Mouse (Mus musculus) stomach, embryonic 14.5 days (tissue): Measurements from ENCODE around the gene Zfp963. TPM values are rescaled to one million over a fixed set of nuclear protein-coding genes. Genes with fewer than 3 reads are reported as not detected.

Source experiments
- ATAC-seq: fragments of 200-750 bp; cut with Nextera tagmentation; 2 replicates; pipeline ENCODE4 v1.8.0; 2017; ENCODE audit warnings: low read depth, moderate TSS enrichment; ENCODE audit not compliant: insufficient number of reproducible peaks, insufficient read depth, low FRiP score
- H3K27ac ChIP-seq: fragments of 300-500 bp; sonication (generic); 2 replicates; pipeline ENCODE4 v1.5.1; 2014; ENCODE audit warnings: mild to moderate bottlenecking, low read length, moderate library complexity, mixed read lengths
- H3K27me3 ChIP-seq: fragments of 300-500 bp; sonication (generic); 2 replicates; pipeline ENCODE4 v1.6.1; 2014; ENCODE audit warnings: low read length, control low read depth, mixed read lengths; ENCODE audit not compliant: control insufficient read depth, insufficient read depth
- H3K36me3 ChIP-seq: fragments of 300-500 bp; sonication (generic); 2 replicates; pipeline ENCODE4 v1.6.1; 2014; ENCODE audit warnings: mild to moderate bottlenecking, control low read depth, low read length, moderate library complexity, mixed read lengths; ENCODE audit not compliant: control insufficient read depth, insufficient read depth
- H3K4me1 ChIP-seq: fragments of 300-500 bp; sonication (generic); 2 replicates; pipeline ENCODE4 v1.6.1; 2014; ENCODE audit warnings: low read length, control low read depth, mixed read lengths; ENCODE audit not compliant: control insufficient read depth, insufficient read depth
- H3K4me2 ChIP-seq: fragments of 300-500 bp; sonication (generic); replicated peaks from 2 replicates; pipeline ENCODE4 v1.6.1; 2014; ENCODE audit warnings: low read depth, low read length, control low read depth
- H3K4me3 ChIP-seq: fragments of 300-500 bp; sonication (generic); 2 replicates; pipeline ENCODE4 v1.5.1; 2014; ENCODE audit warnings: low read depth, low read length, control low read depth
- H3K9ac ChIP-seq: fragments of 300-500 bp; sonication (generic); replicated peaks from 2 replicates; pipeline ENCODE4 v1.6.1; 2014; ENCODE audit warnings: low read depth, mild to moderate bottlenecking, control low read depth, low read length, moderate library complexity, mixed read lengths
- H3K9me3 ChIP-seq: fragments of 300-500 bp; sonication (generic); 2 replicates; pipeline ENCODE4 v1.6.1; 2016; ENCODE audit warnings: low read depth, low read length, control low read depth; ENCODE audit not compliant: control insufficient read depth
- WGBS: fragments of 180-500 bp; shearing (Covaris S2); extraction: QIAGEN DNeasy Blood & Tissue Kit; methylation state at CpG from one replicate; pipeline ENCODE4 v1.1.7; 2014; 5-methylcytosine and 5-hydroxymethylcytosine counted together
- polyA plus RNA-seq: library from polyadenylated mRNA; unstranded; fragments of >200 nt; fragmentation: Nextera tagmentation; extraction: Ambion mirVana; gene quantifications from 2 replicates; pipeline ENCODE4 v1.2.1, GENCODE M21; 2014

The Zfp963 gene
- polyA plus RNA-seq = 6.1 and 6.3 TPM in 2 replicates

DNA sequence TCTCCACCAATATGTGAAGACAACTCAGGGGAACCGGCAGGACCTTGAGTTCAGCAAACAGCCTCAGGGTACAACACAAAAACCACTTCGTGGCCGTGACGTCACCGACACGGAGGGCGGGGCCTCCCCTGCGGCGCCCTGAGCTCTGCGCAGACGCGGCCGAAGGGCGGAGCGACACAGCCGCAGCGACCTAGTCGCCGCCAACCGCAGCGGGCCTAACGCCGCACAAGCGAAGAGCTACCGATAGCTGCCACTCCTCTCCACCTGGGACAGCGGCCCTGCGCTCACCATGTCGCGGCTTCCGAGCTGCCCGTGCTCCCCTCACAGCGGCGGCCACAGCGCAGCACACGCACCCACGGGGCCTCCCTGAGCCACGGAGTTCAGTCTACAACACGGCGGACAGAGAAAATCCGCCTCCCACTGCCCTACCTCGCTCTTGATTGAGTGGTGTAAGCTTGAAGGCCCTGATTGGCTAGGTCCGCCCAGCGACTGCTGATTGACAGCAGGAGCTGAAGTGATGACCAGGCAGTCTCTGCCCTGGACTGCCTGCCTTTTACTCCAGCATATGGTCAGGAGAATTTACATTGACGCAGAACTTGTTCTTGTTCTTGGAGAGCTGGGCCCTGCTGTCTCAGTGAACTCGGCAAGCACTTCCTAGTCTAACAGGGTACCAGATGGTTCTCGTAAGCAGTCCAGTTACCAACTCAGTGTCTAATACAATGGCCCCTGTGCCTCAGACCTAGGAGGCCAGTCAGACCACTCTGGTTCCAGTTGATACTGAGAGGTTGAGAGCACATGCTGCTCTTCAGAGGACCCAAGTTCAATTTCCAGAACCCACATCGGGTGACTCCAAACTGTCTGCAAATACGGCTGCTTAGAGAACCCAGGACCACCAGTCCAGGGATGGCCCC lies at the start of gene Zfp963:
TSS of gene Zfp963 (minus strand) at position 427 of the 911 bp plus-strand sequence.
- Histone ChIP-seq H3K9ac (peak within 1 kb of the TSS; percentile 75), H3K4me2 (peak within 1 kb of the TSS; percentile 43), H3K36me3 (0 out of 2 replicates have a peak, but pooled peaks cover 3% of the 10 kb centered on the region), H3K27me3 (no peaks in the 10 kb centered on the region), H3K27ac (peak within 1 kb of the TSS; percentile 93), H3K9me3 (no peaks in the 10 kb centered on the region), H3K4me3 (peak within 1 kb of the TSS; percentile 62), H3K4me1 (peaks cover 8% of the 10 kb centered on the region; the same call in 1 of the 2 replicates)
- ATAC-seq = peak; percentile 99
- WGBS = 2% methylated on average over 48 of the region's 48 CpGs

DNA sequence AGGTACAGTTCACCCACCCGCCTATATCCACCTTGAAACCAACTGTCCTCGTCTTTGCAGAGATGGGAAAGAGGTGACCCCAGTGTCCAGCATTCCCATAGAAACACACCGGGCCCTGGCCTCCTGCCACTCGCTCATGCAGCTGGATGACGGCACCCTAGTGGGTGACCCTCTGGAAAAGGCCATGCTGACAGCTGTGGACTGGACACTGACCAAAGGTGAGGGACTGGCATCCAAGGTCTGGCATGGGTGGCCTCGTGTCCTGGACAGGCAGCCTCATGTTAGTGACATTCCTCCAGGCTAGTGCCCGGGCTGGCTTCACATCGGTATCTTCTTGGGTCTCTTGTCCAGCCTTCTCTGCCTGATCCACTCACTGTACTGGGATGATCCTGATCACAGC lies 49.5 kb upstream of the Zfp963 start:
- no peak overlapping the region for H3K9ac ChIP-seq
- H3K4me3 ChIP-seq = no peak overlapping the region
- peaks cover 90% of the 10 kb centered on the region for H3K36me3 ChIP-seq
- H3K4me1 ChIP-seq = no peaks in the 10 kb centered on the region
- H3K27ac ChIP-seq = no peak overlapping the region
- H3K9me3 ChIP-seq = no peaks in the 10 kb centered on the region
- no peak for ATAC-seq
- no peaks in the 10 kb centered on the region for H3K27me3 ChIP-seq
- no peak overlapping the region for H3K4me2 ChIP-seq
- WGBS = 93% methylated on average over 8 of the region's 8 CpGs

DNA sequence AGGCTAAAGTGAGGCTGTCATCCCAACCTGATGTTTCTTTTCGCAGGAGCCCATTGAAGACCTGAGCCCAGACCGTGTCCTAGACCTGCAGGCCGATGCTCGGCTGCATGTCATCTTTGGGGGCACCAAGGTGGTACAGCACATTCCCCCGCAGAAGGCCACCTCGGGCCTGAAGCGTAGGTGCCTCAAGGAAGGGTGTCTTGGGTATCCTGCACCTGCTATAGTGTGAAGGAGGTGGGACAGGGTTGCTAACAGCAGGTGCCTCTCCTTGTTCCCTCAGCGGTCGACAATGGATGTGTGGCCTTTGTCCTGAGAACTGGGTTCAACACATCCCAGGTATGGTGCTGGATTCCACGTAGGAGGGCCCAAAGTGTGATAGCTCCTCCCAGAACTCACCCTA lies 47.9 kb upstream of the Zfp963 start:
- Histone ChIP-seq H3K4me1 (peaks cover 1% of the 10 kb centered on the region), H3K4me3 (no peak overlapping the region), H3K4me2 (no peak overlapping the region), H3K27me3 (no peaks in the 10 kb centered on the region), H3K27ac (no peak overlapping the region), H3K36me3 (peaks cover 81% of the 10 kb centered on the region), H3K9me3 (no peaks in the 10 kb centered on the region), H3K9ac (no peak overlapping the region)
- 92% methylated on average over 10 of the region's 10 CpGs for WGBS
- ATAC-seq = no peak

DNA sequence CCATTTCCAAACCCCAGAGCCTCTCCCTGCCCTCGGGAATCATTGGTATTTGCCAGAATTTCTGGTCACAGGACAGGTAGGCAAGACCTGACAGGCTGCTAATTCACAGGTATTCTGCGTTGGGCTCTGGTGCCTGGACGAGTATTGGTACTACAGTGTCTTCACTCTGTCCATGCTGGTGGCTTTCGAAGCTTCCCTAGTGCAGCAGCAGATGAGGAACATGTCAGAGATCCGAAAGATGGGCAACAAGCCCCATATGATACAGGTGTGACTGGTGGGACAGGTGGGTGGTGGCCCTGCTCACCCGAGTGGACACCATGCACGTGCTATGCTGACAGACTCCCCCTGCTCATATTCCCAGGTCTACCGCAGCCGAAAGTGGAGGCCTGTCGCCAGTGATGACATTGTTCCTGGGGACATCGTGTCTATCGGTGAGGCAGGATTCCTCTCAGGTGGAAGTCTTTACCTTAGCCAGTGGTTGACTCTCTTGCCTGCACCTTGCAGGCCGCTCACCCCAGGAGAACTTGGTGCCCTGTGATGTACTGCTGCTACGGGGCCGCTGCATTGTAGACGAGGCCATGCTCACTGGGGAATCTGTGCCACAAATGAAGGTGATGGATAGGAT lies 47.1 kb upstream of the Zfp963 start:
- H3K9me3 ChIP-seq = no peaks in the 10 kb centered on the region
- no peak overlapping the region for H3K27ac ChIP-seq
- peaks cover 10% of the 10 kb centered on the region for H3K4me1 ChIP-seq
- 97% methylated on average over 16 of the region's 16 CpGs for WGBS
- peaks cover 72% of the 10 kb centered on the region for H3K36me3 ChIP-seq
- H3K4me2 ChIP-seq = no peak overlapping the region
- no peak for ATAC-seq
- H3K9ac ChIP-seq = no peak overlapping the region
- H3K27me3 ChIP-seq = no peaks in the 10 kb centered on the region
- no peak overlapping the region for H3K4me3 ChIP-seq

DNA sequence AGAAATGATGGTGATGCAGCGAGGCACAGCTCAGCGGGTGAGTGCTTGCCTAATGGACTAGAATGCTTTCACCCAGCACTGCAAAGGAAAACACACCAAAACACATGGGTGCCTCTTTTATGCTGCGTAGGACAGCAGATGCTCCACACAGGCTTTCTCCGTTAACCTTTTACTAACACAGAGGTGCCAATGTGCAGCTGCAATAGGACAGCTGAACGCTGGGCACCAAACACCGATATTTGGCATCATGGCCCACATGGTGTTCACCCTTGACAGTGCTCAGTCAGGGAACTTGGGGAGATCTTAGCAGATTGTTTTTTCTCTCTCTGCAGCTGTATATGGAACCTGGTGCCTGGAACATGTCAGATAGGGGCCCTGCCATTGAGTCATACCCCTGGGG lies 45.1 kb upstream of the Zfp963 start:
- H3K36me3 ChIP-seq = peaks cover 56% of the 10 kb centered on the region
- no peaks in the 10 kb centered on the region for H3K9me3 ChIP-seq
- ATAC-seq = no peak
- H3K4me2 ChIP-seq = no peak overlapping the region
- no peak overlapping the region for H3K27ac ChIP-seq
- no peak overlapping the region for H3K4me3 ChIP-seq
- peaks cover 10% of the 10 kb centered on the region for H3K4me1 ChIP-seq
- 93% methylated on average over 6 of the region's 6 CpGs for WGBS
- no peaks in the 10 kb centered on the region for H3K27me3 ChIP-seq
- H3K9ac ChIP-seq = no peak overlapping the region

DNA sequence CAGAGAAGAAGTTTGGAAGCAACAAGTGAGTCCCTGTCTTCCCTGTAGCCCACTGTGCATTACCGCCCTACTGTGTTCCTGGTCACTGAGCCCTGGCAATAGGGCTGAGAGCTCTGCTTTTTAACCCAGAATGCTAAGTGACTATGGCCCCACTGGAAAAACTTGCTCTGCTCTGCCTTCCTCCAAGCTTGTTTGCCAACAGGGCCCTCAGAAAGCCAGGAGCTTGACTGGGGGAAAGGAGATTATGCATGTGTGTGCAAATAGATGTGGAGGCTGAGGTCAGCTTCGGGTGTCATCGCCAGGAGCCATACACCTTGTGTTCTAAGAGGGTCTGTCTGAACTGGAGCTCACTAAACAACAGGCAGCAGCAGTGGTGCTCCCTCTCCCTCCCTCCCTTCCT lies 44.3 kb upstream of the Zfp963 start:
- Histone ChIP-seq H3K9ac (no peak overlapping the region), H3K9me3 (no peaks in the 10 kb centered on the region), H3K27ac (no peak overlapping the region), H3K27me3 (no peaks in the 10 kb centered on the region), H3K36me3 (peaks cover 48% of the 10 kb centered on the region), H3K4me3 (no peak overlapping the region), H3K4me1 (peaks cover 10% of the 10 kb centered on the region), H3K4me2 (no peak overlapping the region)
- ATAC-seq = no peak
- 86% methylated on average over 3 of the region's 3 CpGs for WGBS

DNA sequence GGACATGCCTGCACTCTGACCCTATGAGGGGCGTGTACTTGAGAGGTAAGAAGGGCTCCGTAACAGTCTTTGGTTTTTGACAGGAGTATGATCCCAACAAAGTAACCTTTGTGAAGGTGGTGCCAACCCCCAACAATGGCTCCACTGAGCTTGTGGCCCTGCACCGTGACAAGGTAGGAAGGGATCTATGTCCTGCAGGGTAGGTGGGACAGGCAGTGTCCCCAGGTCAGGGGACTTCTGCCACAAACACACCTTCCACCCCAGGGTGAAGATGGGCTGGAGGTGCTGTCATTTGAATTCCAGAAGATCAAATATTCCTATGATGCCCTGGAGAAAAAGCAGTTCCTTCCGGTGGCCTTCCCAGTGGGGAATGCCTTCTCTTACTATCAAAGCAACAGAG lies 43.9 kb upstream of the Zfp963 start:
- Histone ChIP-seq H3K36me3 (peaks cover 44% of the 10 kb centered on the region), H3K9me3 (no peaks in the 10 kb centered on the region), H3K27ac (no peak overlapping the region), H3K9ac (no peak overlapping the region), H3K4me1 (peaks cover 10% of the 10 kb centered on the region), H3K4me3 (no peak overlapping the region), H3K4me2 (no peak overlapping the region), H3K27me3 (no peaks in the 10 kb centered on the region)
- no peak for ATAC-seq
- 89% methylated on average over 4 of the region's 4 CpGs for WGBS

DNA sequence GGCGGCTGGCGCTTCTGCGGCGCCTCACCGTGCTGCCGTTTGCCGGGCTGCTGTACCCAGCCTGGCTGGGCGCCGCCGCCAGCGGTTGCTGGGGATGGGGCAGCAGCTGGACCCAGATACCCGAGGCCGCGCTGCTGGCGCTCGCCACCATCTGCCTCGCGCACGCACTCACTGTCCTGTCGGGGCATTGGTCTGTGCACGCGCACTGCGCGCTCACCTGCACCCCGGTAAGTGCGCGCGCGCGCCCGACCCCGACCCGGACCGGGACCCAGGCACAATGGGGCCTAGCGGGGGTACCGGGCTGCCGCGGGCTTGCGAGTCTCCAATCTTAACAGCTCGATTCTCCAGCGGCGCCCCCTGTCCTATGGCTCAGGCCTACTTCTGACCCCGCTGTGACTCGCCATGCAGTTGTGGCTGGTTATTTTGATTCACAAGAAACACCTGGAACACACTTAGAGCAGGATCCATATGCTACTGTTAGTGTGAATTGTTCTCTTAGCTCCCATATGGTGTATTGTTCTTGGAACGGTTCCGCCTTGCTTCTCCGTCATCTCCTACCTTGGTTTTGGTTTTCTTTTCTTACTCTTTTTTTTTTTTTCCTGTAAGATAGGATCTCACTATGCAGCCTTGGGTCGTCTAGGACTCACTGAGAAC lies 41.8 kb upstream of the Zfp963 start:
- peaks cover 10% of the 10 kb centered on the region for H3K4me1 ChIP-seq
- peak overlapping the region; percentile 79 for H3K4me2 ChIP-seq
- no peaks in the 10 kb centered on the region for H3K27me3 ChIP-seq
- under 1% methylated on average over 48 of the region's 48 CpGs for WGBS
- H3K36me3 ChIP-seq = peaks cover 23% of the 10 kb centered on the region
- peak overlapping the region; percentile 95 for H3K4me3 ChIP-seq
- H3K9me3 ChIP-seq = no peaks in the 10 kb centered on the region
- peak; percentile 64 for ATAC-seq
- H3K27ac ChIP-seq = peak overlapping the region; percentile 66
- peak overlapping the region; percentile 87 for H3K9ac ChIP-seq
